In the genomic region with DNA sequence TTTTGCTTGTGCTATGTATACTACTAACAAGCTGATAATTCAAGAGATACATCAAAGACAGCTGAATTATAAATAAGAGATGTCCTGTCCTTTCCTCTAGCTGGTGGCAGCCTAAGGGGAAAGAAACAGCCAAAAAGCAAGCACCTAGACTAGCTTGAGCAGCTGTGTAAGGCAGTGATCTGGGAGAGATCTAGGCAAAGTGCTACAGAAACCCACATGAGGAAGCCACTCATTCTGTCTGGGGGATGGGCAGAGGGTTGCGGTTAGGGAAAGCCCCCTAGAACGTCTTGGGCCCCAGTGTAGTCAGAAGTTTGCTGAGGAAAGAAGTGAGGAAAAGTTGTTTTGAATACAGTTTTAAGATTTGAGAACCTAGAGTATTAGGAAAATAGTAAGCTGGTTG, we compare ENCODE assay signal across 8 mouse cellular contexts. TPM values are rescaled to one million over a fixed set of nuclear protein-coding genes. Genes with fewer than 3 reads are reported as not detected.
A peak's percentile ranks its signal among the peaks of the same experiment; 100 is the strongest.
DNase-seq lines count a peak whose midpoint lies in the region; ATAC-seq and TF ChIP-seq lines count a peak whose summit lies in the region.

No protein-coding gene starts in this region.

- peak; percentile 86 for DNase-seq in CD4-positive, CD25-positive, alpha-beta regulatory T cell, adult 2 months (ENCODE audit: low read depth, low spot score)
- peak; percentile 45 for DNase-seq in lung, postnatal 25 days (ENCODE audit: low spot score)
- DNase-seq in adipocyte (ENCODE audit: low spot score): no peak
- no peak for DNase-seq in cerebellum, postnatal 4 days (ENCODE audit: low spot score in 2 of 2)

- H3K4me2 ChIP-seq in hindbrain, embryonic 13.5 days: peak overlapping the region; percentile 100
- peak overlapping the region; percentile 81 for H3K4me2 ChIP-seq in stomach, embryonic 15.5 days

- ATAC-seq in CD4-positive, CD25-positive, alpha-beta regulatory T cell, adult 4 months: no peak
- no peak for ATAC-seq in hindbrain, embryonic 13.5 days (ENCODE audit: low FRiP score)
- ATAC-seq in stomach, embryonic 15.5 days (ENCODE audit: insufficient read depth, low FRiP score, low read depth): no peak

- TF ChIP-seq POLR2A in bone marrow, adult 2 months (IDR thresholded peaks at IDR 0.05; ENCODE audit: borderline replicate concordance, control insufficient read depth, low read depth, low read length): no peak

- H3K27me3 ChIP-seq in hindbrain, embryonic 13.5 days: no peaks in the 10 kb centered on the region
- no peaks in the 10 kb centered on the region for H3K27me3 ChIP-seq in stomach, embryonic 15.5 days (replicated peaks)

- H3K4me3 ChIP-seq in bone marrow, adult 2 months (replicated peaks; ENCODE audit: control insufficient read depth, low read depth, low read length): peak overlapping the region; percentile 66
- H3K4me3 ChIP-seq in hindbrain, embryonic 13.5 days: peak overlapping the region; percentile 97
- peak overlapping the region; percentile 95 for H3K4me3 ChIP-seq in stomach, embryonic 15.5 days (replicated peaks)

- no peaks in the 10 kb centered on the region for H3K9me3 ChIP-seq in hindbrain, embryonic 13.5 days
- no peaks in the 10 kb centered on the region for H3K9me3 ChIP-seq in stomach, embryonic 15.5 days

- H3K36me3 ChIP-seq in hindbrain, embryonic 13.5 days: peaks cover 59% of the 10 kb centered on the region
- peaks cover 31% of the 10 kb centered on the region for H3K36me3 ChIP-seq in stomach, embryonic 15.5 days

- 2% methylated on average over 2 of the region's 2 CpGs for WGBS in bone marrow, adult 2 months
- 82% methylated on average over 2 of the region's 2 CpGs for WGBS in hindbrain, embryonic 13.5 days
- WGBS in stomach, embryonic 15.5 days: 52% methylated on average over 2 of the region's 2 CpGs

- no peaks in the 10 kb centered on the region; the same call in 1 of the 2 replicates for H3K4me1 ChIP-seq in bone marrow, adult 2 months (ENCODE audit: control insufficient read depth, insufficient read depth, low read length)
- peaks cover 44% of the 10 kb centered on the region for H3K4me1 ChIP-seq in hindbrain, embryonic 13.5 days (replicated peaks)
- peaks cover 27% of the 10 kb centered on the region for H3K4me1 ChIP-seq in stomach, embryonic 15.5 days

- peak overlapping the region; percentile 99 for H3K9ac ChIP-seq in hindbrain, embryonic 13.5 days
- H3K9ac ChIP-seq in stomach, embryonic 15.5 days: peak overlapping the region; percentile 99; the same call in 1 of the 2 replicates

- no peak for TF ChIP-seq CTCF in bone marrow, adult 2 months (IDR thresholded peaks at IDR 0.05; ENCODE audit: control insufficient read depth, insufficient read depth, low read length)

- no peak overlapping the region; the same call in 1 of the 2 replicates for H3K27ac ChIP-seq in bone marrow, adult 2 months (ENCODE audit: control insufficient read depth, insufficient read depth, low read depth, low read length, poor library complexity)
- no peak overlapping the region for H3K27ac ChIP-seq in hindbrain, embryonic 13.5 days
- no peak overlapping the region for H3K27ac ChIP-seq in stomach, embryonic 15.5 days

RNA-seq across cellular contexts. Expression of a gene that starts 1.3 kb away (rescaled TPM):
- polyA plus RNA-seq in CD4-positive, CD25-positive, alpha-beta regulatory T cell, adult 4 months (2017; shearing (Covaris generic)): 10 to 100 TPM; 22.9 to 24.0 TPM
- 44.9 and 98.7 TPM in 2 replicates for polyA plus RNA-seq in bone marrow, adult 2 months (2011; ENCODE audit: insufficient read depth, insufficient read length, low replicate concordance, missing spikeins)
- polyA plus RNA-seq in hindbrain, embryonic 13.5 days (2015; fragmentation: Nextera tagmentation; extraction: Ambion mirVana): 10.8 and 13.7 TPM in 2 replicates
- polyA plus RNA-seq in stomach, embryonic 15.5 days (2015; fragmentation: Nextera tagmentation; extraction: Ambion mirVana): 12.2 and 13.8 TPM in 2 replicates

RNA-seq across cellular contexts. Expression of a gene that starts 20.9 kb away (rescaled TPM):
- 100 to 1,000 TPM; 181 to 236 TPM for polyA plus RNA-seq in CD4-positive, CD25-positive, alpha-beta regulatory T cell, adult 4 months (2017; shearing (Covaris generic))
- 70.4 and 119 TPM in 2 replicates for polyA plus RNA-seq in bone marrow, adult 2 months (2011; ENCODE audit: insufficient read depth, insufficient read length, low replicate concordance, missing spikeins)
- polyA plus RNA-seq in hindbrain, embryonic 13.5 days (2015; fragmentation: Nextera tagmentation; extraction: Ambion mirVana): 40.5 and 44.0 TPM in 2 replicates
- polyA plus RNA-seq in stomach, embryonic 15.5 days (2015; fragmentation: Nextera tagmentation; extraction: Ambion mirVana): 38.6 and 38.8 TPM in 2 replicates

RNA-seq across cellular contexts. Expression of a gene that starts 31.4 kb away (rescaled TPM):
- polyA plus RNA-seq in CD4-positive, CD25-positive, alpha-beta regulatory T cell, adult 4 months (2017; shearing (Covaris generic)): 1 to 10 TPM; 5.6 to 7.9 TPM
- 2.0 and 3.1 TPM in 2 replicates for polyA plus RNA-seq in bone marrow, adult 2 months (2011; ENCODE audit: insufficient read depth, insufficient read length, low replicate concordance, missing spikeins)
- polyA plus RNA-seq in hindbrain, embryonic 13.5 days (2015; fragmentation: Nextera tagmentation; extraction: Ambion mirVana): 15.0 and 16.2 TPM in 2 replicates
- polyA plus RNA-seq in stomach, embryonic 15.5 days (2015; fragmentation: Nextera tagmentation; extraction: Ambion mirVana): 5.7 and 7.2 TPM in 2 replicates

RNA-seq across cellular contexts. Expression of a gene that starts 31.5 kb away (rescaled TPM):
- polyA plus RNA-seq in CD4-positive, CD25-positive, alpha-beta regulatory T cell, adult 4 months (2017; shearing (Covaris generic)): 10 to 100 TPM in 1 of 2 experiments, 1 to 10 TPM in 1; 9.1 to 11.4 TPM
- 44.3 and 98.5 TPM in 2 replicates for polyA plus RNA-seq in bone marrow, adult 2 months (2011; ENCODE audit: insufficient read depth, insufficient read length, low replicate concordance, missing spikeins)
- polyA plus RNA-seq in hindbrain, embryonic 13.5 days (2015; fragmentation: Nextera tagmentation; extraction: Ambion mirVana): 51.3 and 53.7 TPM in 2 replicates
- 49.7 and 55.4 TPM in 2 replicates for polyA plus RNA-seq in stomach, embryonic 15.5 days (2015; fragmentation: Nextera tagmentation; extraction: Ambion mirVana)

RNA-seq across cellular contexts. Expression of a gene that starts 39.1 kb away (rescaled TPM):
- 10 to 100 TPM; 29.9 to 31.9 TPM for polyA plus RNA-seq in CD4-positive, CD25-positive, alpha-beta regulatory T cell, adult 4 months (2017; shearing (Covaris generic))
- polyA plus RNA-seq in bone marrow, adult 2 months (2011; ENCODE audit: insufficient read depth, insufficient read length, low replicate concordance, missing spikeins): 5.3 and 7.8 TPM in 2 replicates
- 17.6 and 19.0 TPM in 2 replicates for polyA plus RNA-seq in hindbrain, embryonic 13.5 days (2015; fragmentation: Nextera tagmentation; extraction: Ambion mirVana)
- polyA plus RNA-seq in stomach, embryonic 15.5 days (2015; fragmentation: Nextera tagmentation; extraction: Ambion mirVana): 13.4 and 14.8 TPM in 2 replicates

Comparison
In these comparisons a context has a peak if more than half of its experiments do, and no peak if none do; other contexts are left out.
1. DNase-seq: peak in CD4-positive, CD25-positive, alpha-beta regulatory T cell, adult 2 months (single experiment) and lung, postnatal 25 days (single experiment); none in adipocyte (single experiment) and cerebellum, postnatal 4 days (0 of 2).
2. Peak in every context shown above with its lines, with median percentiles within 50 percentile points of each other: H3K4me3 ChIP-seq.